Comparison of ENCODE assay signal across 9 mouse cellular contexts in the genomic region with DNA sequence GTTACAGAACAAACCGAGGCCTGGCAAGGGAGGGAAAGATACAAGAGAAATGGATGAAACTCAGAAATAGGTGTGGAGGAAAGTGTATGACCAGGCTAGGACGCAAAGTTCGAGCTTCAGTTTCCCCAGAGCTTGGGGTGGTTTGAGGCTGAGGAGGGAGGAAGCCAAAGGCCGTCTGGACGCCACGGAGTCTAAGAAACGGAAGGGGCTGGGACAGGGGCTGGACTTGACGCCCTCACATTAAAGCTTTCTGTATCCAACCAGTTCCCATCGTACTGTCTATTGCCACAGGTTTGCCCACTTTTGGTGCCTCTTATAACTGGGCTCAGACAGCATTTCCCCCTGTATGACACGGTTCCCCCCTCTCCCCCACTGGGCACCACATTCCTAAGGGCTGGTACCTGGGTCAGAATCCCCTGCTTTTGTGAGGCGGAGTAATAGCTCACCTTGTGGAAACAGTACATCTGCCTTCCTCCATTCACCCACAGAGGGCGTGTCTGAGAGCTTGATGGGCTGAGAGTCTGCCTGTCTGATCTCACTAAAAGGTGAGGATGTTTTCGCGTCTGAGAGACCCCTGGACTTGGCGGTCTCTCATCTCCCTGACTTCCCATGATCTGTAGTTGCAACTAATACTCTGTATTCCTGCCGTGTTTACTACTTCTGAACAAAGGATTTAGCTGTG.
DNase-seq lines count a peak whose midpoint lies in the region; ATAC-seq and TF ChIP-seq lines count a peak whose summit lies in the region.
"Had no signal": no experiment of that assay in that cellular context is flagged by ENCODE, and none has a peak within 500 bp of the region (broad histone marks: within the 10 kb centered on the region; RNA-seq: fewer than 3 reads in every experiment).

No protein-coding gene starts in this region.

- H3K9ac ChIP-seq in forebrain, embryonic 13.5 days: no peak overlapping the region; the same call in 1 of the 2 replicates
- H3K9ac ChIP-seq in forebrain, embryonic 16.5 days (replicated peaks; ENCODE audit: low read depth, low read length): no peak overlapping the region
- H3K9ac ChIP-seq in lung, postnatal 0 days (replicated peaks; ENCODE audit: low read depth): no peak overlapping the region
- no peak overlapping the region for H3K9ac ChIP-seq in hindbrain, embryonic 12.5 days

- no peak for ATAC-seq in forebrain, embryonic 13.5 days
- ATAC-seq in forebrain, embryonic 16.5 days: no peak
- no peak for ATAC-seq in lung, postnatal 0 days
- ATAC-seq in hindbrain, embryonic 12.5 days (ENCODE audit: low FRiP score): no peak
- ATAC-seq: intestine, embryonic 16.5 days had no signal

- H3K9me3 ChIP-seq in forebrain, embryonic 13.5 days (replicated peaks): no peaks in the 10 kb centered on the region
- no peaks in the 10 kb centered on the region for H3K9me3 ChIP-seq in forebrain, embryonic 16.5 days (ENCODE audit: control insufficient read depth, low read length)
- no peaks in the 10 kb centered on the region for H3K9me3 ChIP-seq in lung, postnatal 0 days (ENCODE audit: low read length)
- H3K9me3 ChIP-seq in hindbrain, embryonic 12.5 days (replicated peaks): no peaks in the 10 kb centered on the region

- TF ChIP-seq EP300 in lung, postnatal 0 days (IDR thresholded peaks at IDR 0.05): no peak

- no peaks in the 10 kb centered on the region for H3K36me3 ChIP-seq in forebrain, embryonic 13.5 days (ENCODE audit: poor library complexity, severe bottlenecking)
- H3K36me3 ChIP-seq in forebrain, embryonic 16.5 days (ENCODE audit: control insufficient read depth, insufficient read depth): no peaks in the 10 kb centered on the region
- no peaks in the 10 kb centered on the region for H3K36me3 ChIP-seq in lung, postnatal 0 days (ENCODE audit: insufficient read depth, low read length)
- H3K36me3 ChIP-seq in hindbrain, embryonic 12.5 days: no peaks in the 10 kb centered on the region

- peaks cover 11% of the 10 kb centered on the region for H3K4me1 ChIP-seq in forebrain, embryonic 13.5 days
- no peaks in the 10 kb centered on the region for H3K4me1 ChIP-seq in forebrain, embryonic 16.5 days (replicated peaks; ENCODE audit: control insufficient read depth, insufficient read depth, low read length)
- H3K4me1 ChIP-seq in lung, postnatal 0 days (ENCODE audit: insufficient read depth, low read depth, low read length): peaks cover 2% of the 10 kb centered on the region; the same call in 1 of the 2 replicates
- peaks cover 13% of the 10 kb centered on the region for H3K4me1 ChIP-seq in hindbrain, embryonic 12.5 days

- no peak for DNase-seq in lung, postnatal 0 days (ENCODE audit: low spot score)
- DNase-seq in lung, postnatal 4 days: no peak
- peak; percentile 27 for DNase-seq in retina, postnatal 1 day
- no peak for DNase-seq in layer of hippocampus, postnatal 14 days (ENCODE audit: low spot score in 2 of 2)
- DNase-seq in urinary bladder, postnatal 25 days (ENCODE audit: low spot score): no peak

- no peak overlapping the region for H3K27ac ChIP-seq in forebrain, embryonic 13.5 days
- no peak overlapping the region for H3K27ac ChIP-seq in forebrain, embryonic 16.5 days (ENCODE audit: low read length)
- H3K27ac ChIP-seq in lung, postnatal 0 days (ENCODE audit: low read length): 0 out of 2 replicates have a peak overlapping the region, but pooled peaks have one; percentile 9
- H3K27ac ChIP-seq in hindbrain, embryonic 12.5 days: no peak overlapping the region

- no peak overlapping the region for H3K4me3 ChIP-seq in forebrain, embryonic 13.5 days
- no peak overlapping the region for H3K4me3 ChIP-seq in forebrain, embryonic 16.5 days (replicated peaks; ENCODE audit: low read length)
- no peak overlapping the region for H3K4me3 ChIP-seq in lung, postnatal 0 days (ENCODE audit: low read depth, low read length)
- H3K4me3 ChIP-seq in hindbrain, embryonic 12.5 days: no peak overlapping the region

- peak; percentile 52 for TF ChIP-seq CTCF in lung, postnatal 0 days (IDR thresholded peaks at IDR 0.05)

- H3K27me3 ChIP-seq in forebrain, embryonic 13.5 days: no peaks in the 10 kb centered on the region
- peaks cover 4% of the 10 kb centered on the region for H3K27me3 ChIP-seq in forebrain, embryonic 16.5 days (replicated peaks; ENCODE audit: control insufficient read depth, insufficient read depth, low read length)
- no peaks in the 10 kb centered on the region for H3K27me3 ChIP-seq in lung, postnatal 0 days (replicated peaks; ENCODE audit: insufficient read depth, low read length)
- H3K27me3 ChIP-seq in hindbrain, embryonic 12.5 days: peaks cover 10% of the 10 kb centered on the region; the same call in 1 of the 2 replicates

- H3K4me2 ChIP-seq in forebrain, embryonic 13.5 days: peak overlapping the region; percentile 6; the same call in 1 of the 2 replicates
- no peak overlapping the region for H3K4me2 ChIP-seq in forebrain, embryonic 16.5 days (ENCODE audit: low read length)
- H3K4me2 ChIP-seq in lung, postnatal 0 days (replicated peaks; ENCODE audit: low read depth, low read length): no peak overlapping the region
- H3K4me2 ChIP-seq in hindbrain, embryonic 12.5 days (replicated peaks): peak overlapping the region; percentile 19; the same call in 1 of the 2 replicates

- WGBS in forebrain, embryonic 13.5 days: 15% methylated on average over 16 of the region's 16 CpGs
- WGBS in forebrain, embryonic 16.5 days: 22% methylated on average over 16 of the region's 16 CpGs
- 16% methylated on average over 16 of the region's 16 CpGs for WGBS in lung, postnatal 0 days
- WGBS in hindbrain, embryonic 12.5 days: 15% methylated on average over 16 of the region's 16 CpGs

Comparison
In these comparisons a context has a peak if more than half of its experiments do, and no peak if none do; other contexts are left out.
1. H3K4me2 ChIP-seq: peak in forebrain, embryonic 13.5 days (single experiment) and hindbrain, embryonic 12.5 days (single experiment); none in forebrain, embryonic 16.5 days (single experiment) and lung, postnatal 0 days (single experiment).